Mouse (Mus musculus): ENCODE measurements at regions not wholly inside any gene's neighbourhood (a gene's known extent, or its start where the extent isn't known, plus 50 kb on each side); places are given as distances from the start of the nearest gene placed in this dataset.
"Not testable (repeated sequence)": the region's sequence is repeated elsewhere in the genome, so short reads cannot be mapped to it uniquely, and the experiment has no call there.

DNA sequence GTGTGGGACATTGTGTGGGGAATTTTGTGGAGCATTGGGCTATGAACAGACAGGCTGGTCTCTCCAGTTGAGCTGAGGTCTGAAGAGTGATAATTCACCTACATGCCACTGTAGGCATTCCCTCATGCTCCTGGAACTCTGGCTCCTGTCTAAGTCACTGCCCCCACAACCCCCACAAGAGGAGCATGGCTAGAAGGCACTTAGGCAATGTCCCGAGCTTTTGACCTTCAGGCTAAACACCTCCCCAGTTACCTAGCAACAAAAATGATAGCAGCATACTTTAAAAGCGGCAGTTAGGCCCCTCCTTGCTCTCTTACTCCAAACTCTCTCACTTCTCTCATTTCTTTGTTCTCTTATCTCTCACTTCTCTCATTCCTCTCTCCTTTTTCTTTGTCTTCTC lies 620.7 kb upstream of the Gprin3 start:
- 0 out of 2 replicates have a peak overlapping the region, but pooled peaks have one; percentile 0 for H3K27ac ChIP-seq (ENCODE audit: low read depth)

GRCm38 (mm10) chr6:60045531-60045930 lies 619.4 kb upstream of the Gprin3 start:
- not testable (repeated sequence) for H3K4me1 ChIP-seq (ENCODE audit: control insufficient read depth, insufficient read depth); H3K27ac ChIP-seq (ENCODE audit: low read depth); DNase-seq (ENCODE audit: low spot score); H3K4me3 ChIP-seq (ENCODE audit: low read depth, low read length); H3K27me3 ChIP-seq (ENCODE audit: control insufficient read depth, insufficient read depth, low read length); H3K36me3 ChIP-seq (replicated peaks; ENCODE audit: control insufficient read depth, insufficient read depth, low read length); H3K9ac ChIP-seq (replicated peaks; ENCODE audit: low read depth, low read length); ATAC-seq (ENCODE audit: insufficient read depth, low read depth); H3K9me3 ChIP-seq (replicated peaks; ENCODE audit: control insufficient read depth, low read length); H3K4me2 ChIP-seq (ENCODE audit: low read depth, low read length)
- 44% methylated on average over 11 of the region's 11 CpGs for WGBS

More for the DNA sequence above, 620.7 kb upstream of the Gprin3 start:
- ATAC-seq (ENCODE audit: insufficient read depth, low read depth) (peak; percentile 58; the same call in 1 of the 2 replicates), DNase-seq (ENCODE audit: low spot score) (peak; percentile 20)
- 26% methylated on average over 2 of the region's 2 CpGs for WGBS
- Histone ChIP-seq H3K27me3 (ENCODE audit: control insufficient read depth, insufficient read depth, low read length) (no peaks in the 10 kb centered on the region), H3K9me3 (replicated peaks; ENCODE audit: control insufficient read depth, low read length) (0 out of 2 replicates have a peak, but pooled peaks cover 1% of the 10 kb centered on the region), H3K4me1 (ENCODE audit: control insufficient read depth, insufficient read depth) (no peaks in the 10 kb centered on the region), H3K9ac (replicated peaks; ENCODE audit: low read depth, low read length) (no peak overlapping the region), H3K4me2 (ENCODE audit: low read depth, low read length) (no peak overlapping the region), H3K4me3 (ENCODE audit: low read depth, low read length) (no peak overlapping the region), H3K36me3 (replicated peaks; ENCODE audit: control insufficient read depth, insufficient read depth, low read length) (no peaks in the 10 kb centered on the region)
- no peak for TF ChIP-seq CTCF (IDR thresholded peaks at IDR 0.05; ENCODE audit: low read depth)
- TF ChIP-seq EP300 (IDR thresholded peaks at IDR 0.05; ENCODE audit: low read depth), result no peak

GRCm38 (mm10) chr6:60044751-60045150 lies 618.7 kb upstream of the Gprin3 start:
- DNase-seq (ENCODE audit: low spot score), result no peak
- TF ChIP-seq CTCF (IDR thresholded peaks at IDR 0.05; ENCODE audit: low read depth), result no peak
- TF ChIP-seq EP300 (IDR thresholded peaks at IDR 0.05; ENCODE audit: low read depth), result no peak
- Histone ChIP-seq H3K4me1 (ENCODE audit: control insufficient read depth, insufficient read depth) (no peaks in the 10 kb centered on the region), H3K9ac (replicated peaks; ENCODE audit: low read depth, low read length) (no peak overlapping the region), H3K27ac (ENCODE audit: low read depth) (no peak overlapping the region), H3K9me3 (replicated peaks; ENCODE audit: control insufficient read depth, low read length) (no peaks in the 10 kb centered on the region), H3K4me3 (ENCODE audit: low read depth, low read length) (no peak overlapping the region), H3K27me3 (ENCODE audit: control insufficient read depth, insufficient read depth, low read length) (no peaks in the 10 kb centered on the region), H3K4me2 (ENCODE audit: low read depth, low read length) (no peak overlapping the region), H3K36me3 (replicated peaks; ENCODE audit: control insufficient read depth, insufficient read depth, low read length) (no peaks in the 10 kb centered on the region)
- ATAC-seq (ENCODE audit: insufficient read depth, low read depth), result no peak

Measured in heart, postnatal 0 days (tissue).